Mouse (Mus musculus): ENCODE data around the gene Hebp1. TPM values are rescaled to one million over a fixed set of nuclear protein-coding genes. Genes with fewer than 3 reads are reported as not detected.
A peak's percentile ranks its signal among the peaks of the same experiment; 100 is the strongest.

The Hebp1 gene
- polyA plus RNA-seq, 1 experiment: 34.1 TPM

DNA sequence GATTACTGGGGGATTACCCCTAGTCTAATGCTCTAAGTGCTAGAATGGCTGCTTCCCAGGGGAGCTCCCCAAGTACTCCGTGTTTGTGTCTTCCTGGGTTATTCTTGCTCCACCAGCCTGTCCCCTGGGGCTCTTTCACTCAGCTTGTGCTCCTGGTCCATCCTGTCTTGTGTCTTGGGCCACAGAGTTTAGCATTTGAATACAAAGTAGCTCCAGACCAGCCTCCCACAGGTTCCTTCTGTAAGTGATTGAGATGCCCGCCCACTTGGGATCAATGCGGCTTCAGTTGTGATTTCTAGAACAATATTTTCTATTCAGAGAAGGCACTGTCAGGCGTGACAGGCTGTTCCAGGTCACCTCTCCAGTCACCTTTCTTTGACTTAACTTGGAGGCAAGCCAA, 4.1 kb downstream of the Hebp1 start:
- TF ChIP-seq POLR2A (IDR thresholded peaks at IDR 0.05; ENCODE audit: control insufficient read depth, extremely low read depth, insufficient read depth, low read length, poor library complexity) (no peak), CTCF (IDR thresholded peaks at IDR 0.05; ENCODE audit: borderline replicate concordance, control insufficient read depth, extremely low read depth, insufficient read depth, low read length, poor library complexity) (no peak)
- Histone ChIP-seq H3K4me3 (ENCODE audit: control insufficient read depth, insufficient read depth, low read length) (no peak overlapping the region), H3K27me3 (ENCODE audit: control insufficient read depth, insufficient read depth, low read length) (no peaks in the 10 kb centered on the region), H3K4me1 (replicated peaks; ENCODE audit: control insufficient read depth, insufficient read depth, low read length) (peaks cover 14% of the 10 kb centered on the region), H3K36me3 (ENCODE audit: control insufficient read depth, insufficient read depth, low read length) (no peaks in the 10 kb centered on the region), H3K27ac (ENCODE audit: control insufficient read depth, insufficient read depth, low read length) (no peak overlapping the region)
- no peak for DNase-seq
- 94% methylated on average over 4 of the region's 4 CpGs for WGBS

DNA sequence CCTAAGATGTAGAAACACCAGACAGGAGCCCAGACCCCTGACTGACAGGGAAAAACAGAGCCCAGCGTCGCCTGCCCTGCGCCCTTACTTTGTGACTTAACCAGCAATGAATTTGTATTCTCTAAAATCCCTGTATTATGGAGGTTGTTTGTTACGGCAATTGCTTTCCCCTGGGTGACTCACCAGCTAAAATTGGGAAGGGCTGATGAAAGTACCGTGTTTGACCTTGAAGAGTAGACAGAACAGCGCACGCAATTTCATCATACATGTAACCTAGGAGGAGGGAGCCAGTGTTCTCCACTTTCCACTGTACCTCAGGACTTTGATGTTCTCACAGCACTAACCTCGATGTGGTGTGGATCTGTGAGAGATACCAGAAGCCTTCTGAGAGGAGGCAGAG, 4.8 kb downstream of the Hebp1 start:
- DNase-seq: no peak
- Histone ChIP-seq H3K27ac (ENCODE audit: control insufficient read depth, insufficient read depth, low read length) (peak overlapping the region; percentile 10; the same call in 1 of the 2 replicates), H3K27me3 (ENCODE audit: control insufficient read depth, insufficient read depth, low read length) (no peaks in the 10 kb centered on the region), H3K36me3 (ENCODE audit: control insufficient read depth, insufficient read depth, low read length) (no peaks in the 10 kb centered on the region), H3K4me1 (replicated peaks; ENCODE audit: control insufficient read depth, insufficient read depth, low read length) (peaks cover 16% of the 10 kb centered on the region), H3K4me3 (ENCODE audit: control insufficient read depth, insufficient read depth, low read length) (no peak overlapping the region)
- TF ChIP-seq CTCF (IDR thresholded peaks at IDR 0.05; ENCODE audit: borderline replicate concordance, control insufficient read depth, extremely low read depth, insufficient read depth, low read length, poor library complexity) (no peak), POLR2A (IDR thresholded peaks at IDR 0.05; ENCODE audit: control insufficient read depth, extremely low read depth, insufficient read depth, low read length, poor library complexity) (no peak)
- WGBS: 84% methylated on average over 8 of the region's 8 CpGs

DNA sequence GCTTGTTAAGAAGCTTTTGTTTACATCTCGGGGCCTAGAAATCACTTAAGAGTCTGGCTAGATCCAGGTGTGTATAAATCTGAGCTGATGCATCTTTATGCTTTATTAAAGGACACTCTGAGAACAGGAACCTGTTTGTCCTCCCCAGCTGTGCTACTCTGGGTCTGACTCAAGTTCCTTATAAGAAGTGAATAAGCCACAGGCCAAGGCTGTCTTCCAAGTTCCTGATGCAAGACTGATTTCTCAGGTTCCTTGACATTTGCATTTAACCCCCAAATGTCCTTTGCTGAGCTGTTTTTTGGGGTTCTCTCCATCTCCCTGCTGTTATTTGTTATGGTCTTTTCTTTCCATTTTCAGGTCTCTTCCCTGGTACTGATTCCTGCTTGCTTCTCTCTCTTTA, 5.9 kb downstream of the Hebp1 start:
- Histone ChIP-seq H3K4me1 (replicated peaks; ENCODE audit: control insufficient read depth, insufficient read depth, low read length) (peaks cover 12% of the 10 kb centered on the region), H3K27ac (ENCODE audit: control insufficient read depth, insufficient read depth, low read length) (no peak overlapping the region), H3K27me3 (ENCODE audit: control insufficient read depth, insufficient read depth, low read length) (no peaks in the 10 kb centered on the region), H3K36me3 (ENCODE audit: control insufficient read depth, insufficient read depth, low read length) (no peaks in the 10 kb centered on the region), H3K4me3 (ENCODE audit: control insufficient read depth, insufficient read depth, low read length) (no peak overlapping the region)
- WGBS: 97% methylated on average over 1 of the region's 1 CpGs
- no peak for TF ChIP-seq CTCF (IDR thresholded peaks at IDR 0.05; ENCODE audit: borderline replicate concordance, control insufficient read depth, extremely low read depth, insufficient read depth, low read length, poor library complexity)
- no peak for DNase-seq

- TF ChIP-seq POLR2A (IDR thresholded peaks at IDR 0.05; ENCODE audit: control insufficient read depth, extremely low read depth, insufficient read depth, low read length, poor library complexity): no peak
- no peak for TF ChIP-seq CTCF (IDR thresholded peaks at IDR 0.05; ENCODE audit: borderline replicate concordance, control insufficient read depth, extremely low read depth, insufficient read depth, low read length, poor library complexity)
- no peak for DNase-seq
- WGBS: 93% methylated on average over 6 of the region's 6 CpGs
- H3K4me1 ChIP-seq (replicated peaks; ENCODE audit: control insufficient read depth, insufficient read depth, low read length): peaks cover 12% of the 10 kb centered on the region
- no peak overlapping the region for H3K27ac ChIP-seq (ENCODE audit: control insufficient read depth, insufficient read depth, low read length)
- no peaks in the 10 kb centered on the region for H3K27me3 ChIP-seq (ENCODE audit: control insufficient read depth, insufficient read depth, low read length)
- no peak overlapping the region for H3K4me3 ChIP-seq (ENCODE audit: control insufficient read depth, insufficient read depth, low read length)
- no peaks in the 10 kb centered on the region for H3K36me3 ChIP-seq (ENCODE audit: control insufficient read depth, insufficient read depth, low read length)
These were observed 7.7 kb downstream of the Hebp1 start for GRCm38 (mm10) chr6:135190122-135190521.

DNA sequence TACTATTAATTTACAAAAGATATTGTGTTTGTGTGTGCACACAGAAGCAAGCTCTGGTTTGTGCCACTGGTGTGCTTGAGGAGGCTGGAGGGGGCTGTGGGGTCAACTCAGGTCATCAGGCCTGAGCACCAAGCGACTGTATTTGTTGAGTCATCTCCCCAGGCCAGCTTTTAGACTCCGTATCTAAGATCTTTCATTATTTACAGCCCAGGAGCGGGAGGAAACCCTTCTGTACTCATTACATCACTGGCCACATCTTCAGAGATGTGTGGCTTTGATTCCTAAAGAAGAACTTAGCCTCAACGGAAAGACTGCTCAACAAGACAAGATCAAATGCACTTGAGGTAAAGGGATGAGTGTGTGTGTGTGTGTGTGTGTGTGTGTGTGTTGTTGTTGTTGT, 9.2 kb downstream of the Hebp1 start:
- Histone ChIP-seq H3K4me1 (replicated peaks; ENCODE audit: control insufficient read depth, insufficient read depth, low read length) (peaks cover 12% of the 10 kb centered on the region), H3K36me3 (ENCODE audit: control insufficient read depth, insufficient read depth, low read length) (no peaks in the 10 kb centered on the region), H3K27ac (ENCODE audit: control insufficient read depth, insufficient read depth, low read length) (no peak overlapping the region), H3K4me3 (ENCODE audit: control insufficient read depth, insufficient read depth, low read length) (no peak overlapping the region), H3K27me3 (ENCODE audit: control insufficient read depth, insufficient read depth, low read length) (no peaks in the 10 kb centered on the region)
- TF ChIP-seq POLR2A (IDR thresholded peaks at IDR 0.05; ENCODE audit: control insufficient read depth, extremely low read depth, insufficient read depth, low read length, poor library complexity) (no peak), CTCF (IDR thresholded peaks at IDR 0.05; ENCODE audit: borderline replicate concordance, control insufficient read depth, extremely low read depth, insufficient read depth, low read length, poor library complexity) (no peak)
- DNase-seq: no peak
- WGBS: 11% methylated on average over 4 of the region's 4 CpGs

DNA sequence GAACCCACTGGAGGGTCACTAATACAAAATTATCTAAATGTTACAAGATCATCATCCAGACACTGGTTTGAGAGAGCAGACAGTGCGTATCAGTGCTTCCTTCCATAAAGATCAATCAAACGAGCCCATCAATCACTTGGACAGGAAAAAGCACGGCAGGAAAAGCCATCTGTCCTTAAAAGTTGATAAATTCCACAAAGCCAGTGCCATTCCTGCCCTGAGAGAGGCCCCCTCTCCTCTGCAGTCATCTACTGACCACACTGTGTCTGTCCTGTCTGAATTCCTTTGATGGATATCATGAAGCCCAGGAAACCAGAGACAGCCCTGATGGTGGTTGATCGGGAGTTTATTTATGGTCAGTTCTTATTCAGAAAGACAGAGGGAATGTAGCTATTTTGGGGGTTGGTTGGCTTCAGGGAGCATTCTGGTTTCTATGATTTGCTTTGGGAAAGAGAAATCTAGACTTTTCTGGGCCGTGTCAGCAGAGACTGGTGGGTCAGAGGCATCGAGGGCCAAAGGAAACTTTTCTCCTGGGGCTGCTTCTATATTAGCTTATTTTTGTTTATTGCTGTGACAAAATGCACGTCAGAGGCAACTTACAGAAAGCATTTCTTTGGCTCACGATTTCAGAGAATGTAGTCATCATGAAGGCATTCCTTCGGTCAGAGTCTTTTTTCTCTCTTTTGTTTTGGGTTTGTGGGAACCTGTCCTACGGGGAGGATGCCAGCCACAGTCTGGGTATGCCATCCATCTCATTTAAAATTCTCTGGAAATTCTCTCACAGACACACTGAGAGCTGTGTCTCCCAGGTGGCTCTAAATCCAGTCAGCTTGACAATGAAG, 10.5 kb downstream of the Hebp1 start:
- no peak for DNase-seq
- Histone ChIP-seq H3K27ac (ENCODE audit: control insufficient read depth, insufficient read depth, low read length) (no peak overlapping the region), H3K27me3 (ENCODE audit: control insufficient read depth, insufficient read depth, low read length) (no peaks in the 10 kb centered on the region), H3K4me3 (ENCODE audit: control insufficient read depth, insufficient read depth, low read length) (no peak overlapping the region), H3K4me1 (replicated peaks; ENCODE audit: control insufficient read depth, insufficient read depth, low read length) (peaks cover 12% of the 10 kb centered on the region), H3K36me3 (ENCODE audit: control insufficient read depth, insufficient read depth, low read length) (no peaks in the 10 kb centered on the region)
- TF ChIP-seq CTCF (IDR thresholded peaks at IDR 0.05; ENCODE audit: borderline replicate concordance, control insufficient read depth, extremely low read depth, insufficient read depth, low read length, poor library complexity): no peak
- no peak for TF ChIP-seq POLR2A (IDR thresholded peaks at IDR 0.05; ENCODE audit: control insufficient read depth, extremely low read depth, insufficient read depth, low read length, poor library complexity)
- 94% methylated on average over 10 of the region's 10 CpGs for WGBS
